In the genomic region with DNA sequence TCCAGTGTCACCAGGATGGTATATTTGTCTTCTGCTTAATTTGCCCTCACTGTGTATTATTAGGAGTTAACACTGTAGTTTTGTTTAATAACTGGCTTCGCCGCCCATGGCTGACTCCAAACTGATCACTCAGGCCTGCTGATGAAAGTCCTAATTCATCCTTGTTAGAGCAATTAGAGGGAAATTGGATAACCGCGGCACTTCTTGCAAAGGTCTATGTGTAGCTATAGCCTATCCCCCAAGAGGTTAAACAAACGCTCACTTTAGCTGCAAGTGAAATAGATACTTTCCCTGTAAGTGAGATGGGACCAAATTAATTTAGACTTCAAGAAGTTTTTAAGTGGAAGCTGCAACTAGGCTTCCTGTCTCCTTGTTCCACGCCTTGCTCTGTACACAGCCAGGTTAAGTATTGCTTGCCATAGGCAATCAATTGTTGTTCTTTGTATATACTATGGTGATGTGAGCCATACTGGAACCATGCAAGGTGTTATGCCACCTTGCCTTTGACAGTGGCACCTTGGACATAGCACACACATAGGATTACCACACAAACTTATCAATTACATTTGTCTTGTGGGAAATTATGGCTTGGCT, we compare ENCODE assay signal across 25 mouse cellular contexts.
DNase-seq lines count a peak whose midpoint lies in the region; ATAC-seq lines count a peak whose summit lies in the region.
"Had no signal": no experiment of that assay in that cellular context is flagged by ENCODE, and none has a peak within 500 bp of the region (broad histone marks: within the 10 kb centered on the region; RNA-seq: fewer than 3 reads in every experiment).

No protein-coding gene starts in this region.

- 24% methylated on average over 6 of the region's 6 CpGs for WGBS in kidney, embryonic 14.5 days
- WGBS in kidney, embryonic 16.5 days, result 17% methylated on average over 6 of the region's 6 CpGs

- peak; percentile 15 for DNase-seq in embryo, embryonic 10 days (ENCODE audit: low spot score)
- DNase-seq in embryo, embryonic 9.5 days (ENCODE audit: extremely low spot score), result no peak
- no peak for DNase-seq in kidney, postnatal 10 days
- no peak for DNase-seq in kidney, adult 18-20 months
- DNase-seq: adrenal gland, adult 8-10 months; adrenal gland, postnatal 14 days; adrenal gland, postnatal 36 days; B cell, adult 2 months; cerebellum, adult 11-12 months; cerebellum, adult 2 months; cerebellum, adult 9-10 months; cerebellum, postnatal 10 days; cerebellum, postnatal 25 days; embryo, embryonic 11 days; forebrain, postnatal 0 days had no signal

- H3K9ac ChIP-seq in kidney, embryonic 14.5 days (ENCODE audit: low read depth, low read length), result no peak overlapping the region
- H3K9ac ChIP-seq in kidney, embryonic 16.5 days (replicated peaks; ENCODE audit: low read length), result no peak overlapping the region
- H3K9ac ChIP-seq: embryonic facial prominence, embryonic 12.5 days; forebrain, embryonic 13.5 days; forebrain, embryonic 15.5 days; forebrain, postnatal 0 days had no signal

- H3K9me3 ChIP-seq in kidney, embryonic 14.5 days (ENCODE audit: control insufficient read depth, low read length), result peaks cover under 1% of the 10 kb centered on the region; the same call in 1 of the 2 replicates
- no peaks in the 10 kb centered on the region for H3K9me3 ChIP-seq in kidney, embryonic 16.5 days (ENCODE audit: low read length)
- H3K9me3 ChIP-seq: embryonic facial prominence, embryonic 12.5 days; forebrain, embryonic 13.5 days; forebrain, embryonic 15.5 days; G1E had no signal

- H3K36me3 ChIP-seq in kidney, embryonic 14.5 days (ENCODE audit: control insufficient read depth, insufficient read depth, low read length), result no peaks in the 10 kb centered on the region
- no peaks in the 10 kb centered on the region for H3K36me3 ChIP-seq in kidney, embryonic 16.5 days (ENCODE audit: insufficient read depth, low read length)
- H3K36me3 ChIP-seq: embryonic facial prominence, embryonic 12.5 days; forebrain, embryonic 15.5 days; G1E had no signal

- H3K27ac ChIP-seq in kidney, embryonic 14.5 days (ENCODE audit: low read depth, low read length), result no peak overlapping the region
- H3K27ac ChIP-seq in kidney, embryonic 16.5 days (ENCODE audit: low read length), result no peak overlapping the region
- H3K27ac ChIP-seq: embryonic facial prominence, embryonic 12.5 days; forebrain, embryonic 13.5 days; forebrain, embryonic 15.5 days had no signal

- peak; percentile 88 for ATAC-seq in kidney, embryonic 14.5 days (ENCODE audit: low FRiP score, low TSS enrichment)
- peak; percentile 85 for ATAC-seq in kidney, embryonic 16.5 days (ENCODE audit: low FRiP score, low TSS enrichment)
- ATAC-seq: activated CD4-positive, CD25-positive, alpha-beta regulatory T cell, adult 4 months; CD4-positive, CD25-positive, alpha-beta regulatory T cell, adult 4 months; forebrain, embryonic 13.5 days; forebrain, embryonic 15.5 days; forebrain, postnatal 0 days; Patski had no signal

- H3K4me1 ChIP-seq in kidney, embryonic 14.5 days (ENCODE audit: control insufficient read depth, insufficient read depth, low read length), result no peaks in the 10 kb centered on the region
- H3K4me1 ChIP-seq in kidney, embryonic 16.5 days (ENCODE audit: insufficient read depth, low read length), result no peaks in the 10 kb centered on the region
- H3K4me1 ChIP-seq: embryonic facial prominence, embryonic 12.5 days had no signal

- H3K4me2 ChIP-seq in kidney, embryonic 14.5 days (replicated peaks; ENCODE audit: low read depth, low read length), result no peak overlapping the region
- H3K4me2 ChIP-seq in kidney, embryonic 16.5 days (replicated peaks; ENCODE audit: low read depth, low read length), result no peak overlapping the region
- H3K4me2 ChIP-seq: embryonic facial prominence, embryonic 12.5 days; forebrain, embryonic 13.5 days; forebrain, embryonic 15.5 days had no signal

- peaks cover 3% of the 10 kb centered on the region; the same call in 1 of the 2 replicates for H3K27me3 ChIP-seq in kidney, embryonic 14.5 days (ENCODE audit: control insufficient read depth, insufficient read depth, low read length)
- H3K27me3 ChIP-seq in kidney, embryonic 16.5 days (ENCODE audit: insufficient read depth, low read length), result no peaks in the 10 kb centered on the region
- H3K27me3 ChIP-seq: CH12.LX; forebrain, embryonic 13.5 days; forebrain, embryonic 15.5 days; Patski had no signal

- no peak overlapping the region for H3K4me3 ChIP-seq in kidney, embryonic 14.5 days (ENCODE audit: low read length)
- H3K4me3 ChIP-seq in kidney, embryonic 16.5 days (ENCODE audit: low read length), result no peak overlapping the region
- H3K4me3 ChIP-seq: embryonic facial prominence, embryonic 12.5 days; forebrain, embryonic 13.5 days; forebrain, embryonic 15.5 days had no signal
